Mouse (Mus musculus) embryonic facial prominence, embryonic 15.5 days (tissue): ENCODE measurements around the gene Zpbp2. TPM values are rescaled to one million over a fixed set of nuclear protein-coding genes. Genes with fewer than 3 reads are reported as not detected.

Source experiments
- ATAC-seq: fragments of 200-750 bp; cut with Nextera tagmentation; 2 replicates; pipeline ENCODE4 v1.8.0; 2017; ENCODE audit warnings: low read depth, moderate TSS enrichment; ENCODE audit not compliant: insufficient number of reproducible peaks, low FRiP score, low TSS enrichment
- H3K27ac ChIP-seq: fragments of 300-500 bp; sonication (generic); replicated peaks from 2 replicates; pipeline ENCODE4 v1.5.1; 2015; ENCODE audit warnings: mild to moderate bottlenecking, inconsistent platforms
- H3K27me3 ChIP-seq: fragments of 300-500 bp; sonication (generic); 2 replicates; pipeline ENCODE4 v1.6.1; 2015; ENCODE audit warnings: inconsistent platforms
- H3K36me3 ChIP-seq: fragments of 300-500 bp; sonication (generic); 2 replicates; pipeline ENCODE4 v1.6.1; 2015; ENCODE audit warnings: mild to moderate bottlenecking, inconsistent platforms
- H3K4me1 ChIP-seq: fragments of 300-500 bp; sonication (generic); 2 replicates; pipeline ENCODE4 v1.6.1; 2015; ENCODE audit warnings: inconsistent platforms
- H3K4me2 ChIP-seq: fragments of 300-500 bp; sonication (generic); replicated peaks from 2 replicates; pipeline ENCODE4 v1.6.1; 2015; ENCODE audit warnings: mild to moderate bottlenecking, inconsistent platforms
- H3K4me3 ChIP-seq: fragments of 300-500 bp; sonication (generic); replicated peaks from 2 replicates; pipeline ENCODE4 v1.5.1; 2015; ENCODE audit warnings: mild to moderate bottlenecking, inconsistent platforms
- H3K9ac ChIP-seq: fragments of 300-500 bp; sonication (generic); 2 replicates; pipeline ENCODE4 v1.6.1; 2015; ENCODE audit warnings: inconsistent platforms
- H3K9me3 ChIP-seq: fragments of 300-500 bp; sonication (generic); replicated peaks from 2 replicates; pipeline ENCODE4 v1.6.1; 2016; ENCODE audit warnings: inconsistent platforms
- WGBS: fragments of 180-500 bp; shearing (Covaris S2); methylation state at CpG from one replicate; pipeline ENCODE4 v1.1.7; 2015; 5-methylcytosine and 5-hydroxymethylcytosine counted together
- polyA plus RNA-seq: library from polyadenylated mRNA; unstranded; fragments of >200 nt; fragmentation: Nextera tagmentation; extraction: Ambion mirVana; gene quantifications from 2 replicates; pipeline ENCODE4 v1.2.1, GENCODE M21; 2015

The Zpbp2 gene
- polyA plus RNA-seq, 1 experiment from 2014 or later, result 0.16 TPM

GRCm38 (mm10) chr11:98583571-98583970 is 32.7 kb downstream of the Zpbp2 start:
- no peak overlapping the region for H3K27ac ChIP-seq
- H3K36me3 ChIP-seq, result peaks cover 31% of the 10 kb centered on the region
- H3K27me3 ChIP-seq, result no peaks in the 10 kb centered on the region
- H3K4me1 ChIP-seq, result peaks cover 36% of the 10 kb centered on the region
- no peak overlapping the region for H3K4me2 ChIP-seq
- H3K9ac ChIP-seq, result no peak overlapping the region
- WGBS, result 23% methylated on average over 3 of the region's 3 CpGs
- no peak overlapping the region for H3K4me3 ChIP-seq
- H3K9me3 ChIP-seq, result no peaks in the 10 kb centered on the region
- ATAC-seq, result no peak

GRCm38 (mm10) chr11:98584146-98584545 is 33.2 kb downstream of the Zpbp2 start:
- peaks cover 31% of the 10 kb centered on the region for H3K36me3 ChIP-seq
- ATAC-seq, result no peak
- no peak overlapping the region for H3K9ac ChIP-seq
- H3K27ac ChIP-seq, result no peak overlapping the region
- H3K9me3 ChIP-seq, result no peaks in the 10 kb centered on the region
- H3K27me3 ChIP-seq, result no peaks in the 10 kb centered on the region
- H3K4me2 ChIP-seq, result no peak overlapping the region
- WGBS, result 61% methylated on average over 1 of the region's 1 CpGs
- H3K4me1 ChIP-seq, result peaks cover 37% of the 10 kb centered on the region
- H3K4me3 ChIP-seq, result no peak overlapping the region

- Histone ChIP-seq H3K27me3 (no peaks in the 10 kb centered on the region), H3K9me3 (no peaks in the 10 kb centered on the region), H3K4me1 (peaks cover 37% of the 10 kb centered on the region), H3K4me2 (no peak overlapping the region), H3K4me3 (no peak overlapping the region), H3K36me3 (peaks cover 31% of the 10 kb centered on the region), H3K27ac (no peak overlapping the region), H3K9ac (no peak overlapping the region)
- 87% methylated on average over 6 of the region's 6 CpGs for WGBS
- ATAC-seq, result no peak
Measured at GRCm38 (mm10) chr11:98584629-98585177, 33.8 kb downstream of the Zpbp2 start.

DNA sequence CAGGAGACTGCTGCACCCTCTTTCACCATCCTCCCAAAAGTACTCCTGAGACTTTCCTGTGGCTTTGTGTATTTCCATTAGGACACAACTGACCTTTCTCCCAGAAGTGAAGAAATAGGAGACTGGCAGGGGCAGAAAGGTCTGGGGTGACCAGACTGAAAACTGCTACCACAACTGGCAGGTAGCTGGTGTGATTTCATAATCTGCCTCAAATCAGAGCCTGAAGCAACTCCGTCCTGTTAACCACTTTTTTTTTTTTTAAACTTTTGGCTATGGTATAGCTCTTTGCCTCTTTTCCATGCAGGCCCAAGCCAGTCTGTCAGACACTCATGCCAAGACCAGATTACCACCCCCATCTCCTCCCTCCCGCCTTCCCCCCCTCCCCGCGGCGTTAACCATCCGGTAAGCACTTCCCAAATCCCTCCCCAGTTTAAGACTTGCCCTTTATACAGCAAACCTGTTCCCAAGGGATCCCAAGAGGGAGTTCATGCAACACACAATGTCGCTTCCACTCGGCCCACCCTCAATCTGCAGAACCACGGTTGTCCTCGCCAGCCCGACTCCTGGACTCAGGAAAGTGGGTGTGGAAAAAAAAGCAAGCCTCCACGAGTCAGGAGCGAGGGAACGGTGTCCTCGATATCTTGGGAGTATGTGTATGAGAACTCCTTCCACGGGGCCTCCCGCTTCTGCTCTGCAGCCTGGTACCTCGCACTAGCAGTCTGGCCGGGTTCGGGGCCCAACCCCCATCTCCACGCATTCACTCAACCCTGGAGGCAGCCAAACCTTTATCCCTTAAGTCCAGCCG is 35.4 kb downstream of the Zpbp2 start:
- Histone ChIP-seq H3K9me3 (no peaks in the 10 kb centered on the region), H3K4me2 (peak overlapping the region; percentile 87), H3K4me3 (peak overlapping the region; percentile 84), H3K9ac (peak overlapping the region; percentile 83), H3K36me3 (peaks cover 23% of the 10 kb centered on the region), H3K4me1 (peaks cover 37% of the 10 kb centered on the region), H3K27ac (peak overlapping the region; percentile 91), H3K27me3 (no peaks in the 10 kb centered on the region)
- peak; percentile 25 for ATAC-seq
- WGBS, result 1% methylated on average over 22 of the region's 22 CpGs

DNA sequence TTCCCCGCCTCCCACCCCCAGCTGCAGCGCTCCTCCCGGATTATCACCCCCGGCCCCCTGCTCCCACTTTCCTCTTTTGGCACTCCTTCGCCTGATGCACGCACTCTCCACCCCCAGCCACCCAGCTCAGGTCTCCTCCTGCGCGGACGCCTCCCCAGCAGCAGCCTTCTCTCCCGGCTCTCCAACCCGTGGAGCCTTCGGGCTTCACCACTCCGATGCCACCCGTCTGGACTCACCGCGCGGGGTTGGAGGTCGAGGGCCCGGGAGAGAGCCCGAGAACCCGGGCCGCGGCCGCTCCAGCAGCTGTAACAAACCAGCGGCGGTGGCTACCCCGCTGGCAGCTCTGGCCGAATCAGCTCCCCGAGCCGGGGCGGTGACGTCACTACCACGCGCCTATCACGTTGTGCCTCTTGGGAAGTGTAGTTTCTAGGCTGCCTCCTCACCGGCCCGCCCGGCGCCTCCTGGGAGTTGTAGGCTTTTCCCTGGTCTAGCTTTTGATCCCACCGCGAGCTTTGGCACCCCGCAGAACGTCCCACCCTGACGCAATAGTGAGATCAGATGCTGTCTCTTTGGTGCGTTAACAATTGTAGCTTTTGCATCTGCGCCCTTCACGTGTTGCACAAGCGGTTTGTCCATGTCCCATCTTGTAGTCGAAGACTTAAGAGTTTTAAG is 36.1 kb downstream of the Zpbp2 start, which contains the start of gene Ormdl3:
TSS of gene Ormdl3 (minus strand) at position 477 of the 672 bp plus-strand sequence.
- under 1% methylated on average over 49 of the region's 49 CpGs for WGBS
- peak within 1 kb of the TSS; percentile 84 for H3K4me3 ChIP-seq
- H3K36me3 ChIP-seq, result peaks cover 16% of the 10 kb centered on the region
- H3K9ac ChIP-seq, result peak within 1 kb of the TSS; percentile 83
- no peaks in the 10 kb centered on the region for H3K9me3 ChIP-seq
- ATAC-seq, result peak; percentile 91
- peak within 1 kb of the TSS; percentile 87 for H3K4me2 ChIP-seq
- H3K4me1 ChIP-seq, result peaks cover 37% of the 10 kb centered on the region
- H3K27ac ChIP-seq, result peak within 1 kb of the TSS; percentile 91
- 0 out of 2 replicates have a peak, but pooled peaks cover 3% of the 10 kb centered on the region for H3K27me3 ChIP-seq

DNA sequence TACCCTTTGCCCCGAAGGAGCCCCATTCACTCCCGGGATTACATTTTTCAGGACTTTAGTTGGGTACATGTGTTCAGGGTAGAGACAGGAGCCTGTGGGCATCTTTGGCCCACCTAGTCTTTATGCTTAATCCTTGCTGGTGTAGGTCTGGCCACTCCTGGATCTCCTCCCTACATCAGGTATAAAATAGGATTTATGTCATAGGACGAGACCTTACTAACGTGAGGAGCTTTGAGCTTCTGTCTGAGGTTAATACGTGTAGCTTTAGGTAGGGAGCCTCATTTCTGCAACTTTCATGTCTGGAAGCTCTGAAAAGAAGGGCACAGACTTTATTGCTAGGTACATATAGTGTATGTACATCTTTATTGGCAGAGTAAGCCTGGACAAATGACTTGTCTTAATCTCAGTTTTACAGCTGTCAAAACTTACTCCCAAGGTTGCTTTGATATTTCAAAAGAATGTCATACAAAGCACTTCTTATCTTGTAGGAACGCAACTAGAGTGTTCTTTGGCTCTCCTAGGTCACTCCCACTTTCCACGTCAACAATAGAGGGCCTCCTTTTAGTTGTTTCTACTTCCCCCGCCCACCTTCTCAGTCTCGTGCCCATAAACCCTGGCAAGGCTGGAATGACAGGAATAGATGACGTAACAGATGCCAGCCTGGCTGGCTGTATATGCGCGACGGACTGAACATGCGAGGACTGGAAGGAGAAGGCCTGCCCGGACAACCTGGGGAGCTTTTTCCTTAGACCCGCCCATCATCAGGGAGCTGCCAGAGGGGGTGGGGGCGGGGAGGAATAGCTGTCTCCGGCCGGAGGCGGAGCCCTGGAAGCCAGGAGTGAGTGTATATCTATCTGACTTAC is 37.0 kb downstream of the Zpbp2 start:
- Histone ChIP-seq H3K4me2 (peak overlapping the region; percentile 87), H3K9me3 (no peaks in the 10 kb centered on the region), H3K36me3 (peaks cover 7% of the 10 kb centered on the region), H3K27ac (peak overlapping the region; percentile 91), H3K9ac (peak overlapping the region; percentile 83; the same call in 1 of the 2 replicates), H3K27me3 (0 out of 2 replicates have a peak, but pooled peaks cover 4% of the 10 kb centered on the region), H3K4me1 (peaks cover 37% of the 10 kb centered on the region), H3K4me3 (peak overlapping the region; percentile 84)
- WGBS, result 5% methylated on average over 20 of the region's 20 CpGs
- peak; percentile 41 for ATAC-seq

GRCm38 (mm10) chr11:98588833-98589281 is 38.0 kb downstream of the Zpbp2 start:
- Histone ChIP-seq H3K27me3 (0 out of 2 replicates have a peak, but pooled peaks cover 4% of the 10 kb centered on the region), H3K27ac (no peak overlapping the region; the same call in 1 of the 2 replicates), H3K4me2 (no peak overlapping the region), H3K36me3 (no peaks in the 10 kb centered on the region), H3K4me1 (peaks cover 37% of the 10 kb centered on the region), H3K9me3 (no peaks in the 10 kb centered on the region), H3K9ac (no peak overlapping the region), H3K4me3 (no peak overlapping the region)
- 51% methylated on average over 6 of the region's 6 CpGs for WGBS
- no peak for ATAC-seq

- no peaks in the 10 kb centered on the region for H3K36me3 ChIP-seq
- no peak overlapping the region; the same call in 1 of the 2 replicates for H3K27ac ChIP-seq
- H3K9me3 ChIP-seq, result no peaks in the 10 kb centered on the region
- no peak for ATAC-seq
- 68% methylated on average over 8 of the region's 8 CpGs for WGBS
- H3K4me1 ChIP-seq, result peaks cover 34% of the 10 kb centered on the region
- 0 out of 2 replicates have a peak, but pooled peaks cover 4% of the 10 kb centered on the region for H3K27me3 ChIP-seq
- no peak overlapping the region for H3K4me3 ChIP-seq
- H3K4me2 ChIP-seq, result no peak overlapping the region
- no peak overlapping the region for H3K9ac ChIP-seq
Measured at GRCm38 (mm10) chr11:98589306-98589705, 38.4 kb downstream of the Zpbp2 start.

- no peak overlapping the region for H3K4me3 ChIP-seq
- H3K4me1 ChIP-seq, result peaks cover 21% of the 10 kb centered on the region
- H3K36me3 ChIP-seq, result no peaks in the 10 kb centered on the region
- no peak overlapping the region for H3K9ac ChIP-seq
- WGBS, result 68% methylated on average over 19 of the region's 19 CpGs
- H3K4me2 ChIP-seq, result no peak overlapping the region
- ATAC-seq, result no peak
- 0 out of 2 replicates have a peak, but pooled peaks cover 4% of the 10 kb centered on the region for H3K27me3 ChIP-seq
- no peaks in the 10 kb centered on the region for H3K9me3 ChIP-seq
- H3K27ac ChIP-seq, result no peak overlapping the region
Measured at GRCm38 (mm10) chr11:98590548-98591445, 39.9 kb downstream of the Zpbp2 start.

DNA sequence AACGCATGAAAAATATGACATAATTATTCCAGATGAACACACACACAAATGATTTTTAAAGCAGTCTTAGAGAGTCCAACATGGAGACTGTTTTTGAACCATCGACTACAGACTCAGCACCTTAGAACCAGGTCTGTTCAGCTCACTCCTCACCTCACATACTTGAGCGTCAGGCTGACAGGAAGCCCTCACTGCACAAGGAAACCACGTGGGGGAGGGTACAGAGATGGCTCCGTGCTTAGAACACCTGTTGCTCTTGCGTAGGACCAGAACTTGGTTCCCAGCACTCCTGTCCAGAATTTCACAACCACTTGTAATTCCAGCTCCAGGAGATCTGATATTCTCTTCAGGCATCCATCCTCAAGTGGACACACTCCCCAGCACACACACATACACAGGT is 44.1 kb downstream of the Zpbp2 start:
- 71% methylated on average over 6 of the region's 6 CpGs for WGBS
- Histone ChIP-seq H3K4me1 (peaks cover 8% of the 10 kb centered on the region; the same call in 1 of the 2 replicates), H3K4me3 (no peak overlapping the region), H3K36me3 (no peaks in the 10 kb centered on the region), H3K27ac (no peak overlapping the region), H3K27me3 (peaks cover 23% of the 10 kb centered on the region), H3K9ac (no peak overlapping the region), H3K4me2 (no peak overlapping the region), H3K9me3 (no peaks in the 10 kb centered on the region)
- ATAC-seq, result no peak
